Comparison of ENCODE assay signal across 40 mouse cellular contexts in the genomic region with DNA sequence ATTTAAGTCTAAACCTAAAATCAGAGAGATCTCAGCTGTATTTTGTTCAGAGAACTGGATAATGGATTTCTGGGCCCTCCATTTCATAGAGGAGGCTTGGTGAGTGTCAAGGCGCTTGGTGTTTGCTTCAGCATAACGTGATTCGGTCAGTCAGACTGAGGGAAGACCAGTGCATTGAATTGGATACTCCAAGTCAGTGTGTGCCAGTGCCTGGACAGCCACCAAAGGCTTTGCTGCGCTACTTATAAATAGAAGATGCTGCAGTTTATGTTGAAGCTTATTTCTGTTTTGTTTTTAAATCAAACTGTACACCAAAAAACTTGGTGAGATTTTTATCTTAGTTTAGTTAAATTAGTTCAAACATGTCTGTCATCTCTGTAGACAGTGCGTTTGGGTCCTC. TPM values are rescaled to one million over a fixed set of nuclear protein-coding genes. Genes with fewer than 3 reads are reported as not detected.
"Had no signal": no experiment of that assay in that cellular context is flagged by ENCODE, and none has a peak within 500 bp of the region (broad histone marks: within the 10 kb centered on the region; RNA-seq: fewer than 3 reads in every experiment).

No protein-coding gene starts in this region.

- H3K9me3 ChIP-seq: heart, embryonic 12.5 days; heart, embryonic 13.5 days; heart, embryonic 15.5 days; hindbrain, embryonic 10.5 days; hindbrain, embryonic 12.5 days; hindbrain, embryonic 13.5 days; hindbrain, embryonic 15.5 days; intestine, embryonic 15.5 days; kidney, embryonic 15.5 days had no signal

- DNase-seq: heart, postnatal 10 days; heart, postnatal 14 days; heart, postnatal 36 days; heart, postnatal 4 days; kidney, adult 11 months; kidney, adult 18-20 months; kidney, adult 2 months; kidney, adult 8-10 months; kidney, adult 9 months; kidney, postnatal 10 days; kidney, postnatal 14 days; kidney, postnatal 25 days; kidney, postnatal 36 days; kidney, postnatal 4 days; layer of hippocampus, adult 9-11 months; layer of hippocampus, postnatal 36 days had no signal

- H3K27me3 ChIP-seq: heart, embryonic 12.5 days; heart, embryonic 13.5 days; heart, embryonic 15.5 days; hindbrain, embryonic 12.5 days; hindbrain, embryonic 13.5 days; hindbrain, embryonic 15.5 days; intestine, embryonic 15.5 days; kidney, embryonic 15.5 days had no signal

- H3K4me3 ChIP-seq: heart, embryonic 12.5 days; heart, embryonic 13.5 days; heart, embryonic 15.5 days; hindbrain, embryonic 10.5 days; hindbrain, embryonic 12.5 days; hindbrain, embryonic 13.5 days; hindbrain, embryonic 15.5 days; intestine, embryonic 15.5 days; kidney, embryonic 15.5 days; layer of hippocampus, adult 2 months; left cerebral cortex, adult 2 months had no signal

- H3K4me1 ChIP-seq: heart, embryonic 15.5 days; hindbrain, embryonic 10.5 days; hindbrain, embryonic 12.5 days; hindbrain, embryonic 13.5 days; hindbrain, embryonic 15.5 days; intestine, embryonic 15.5 days; kidney, embryonic 15.5 days had no signal

- H3K27ac ChIP-seq: heart, embryonic 13.5 days; heart, embryonic 15.5 days; hindbrain, embryonic 10.5 days; hindbrain, embryonic 12.5 days; hindbrain, embryonic 13.5 days; hindbrain, embryonic 14.5 days; hindbrain, embryonic 15.5 days; hindbrain, postnatal 0 days; intestine, embryonic 15.5 days; kidney, embryonic 15.5 days; kidney, postnatal 0 days; layer of hippocampus, adult 2 months; left cerebral cortex, adult 2 months had no signal

RNA-seq across cellular contexts. Expression of a gene that starts 16.2 kb away (rescaled TPM):
- total RNA-seq: heart, postnatal 10 days; heart, postnatal 14 days; heart, postnatal 25 days; heart, postnatal 36 days; heart, postnatal 4 days; hematopoietic stem cell, adult 5-6 weeks; layer of hippocampus, adult 18-20 months; layer of hippocampus, adult 2 months; layer of hippocampus, adult 8-10 months; layer of hippocampus, postnatal 10 days; layer of hippocampus, postnatal 14 days; layer of hippocampus, postnatal 25 days; layer of hippocampus, postnatal 36 days; left cerebral cortex, adult 18-20 months; left cerebral cortex, adult 2 months had no signal
- polyA plus RNA-seq: heart, embryonic 14.5 days; hindbrain, embryonic 11.5 days had no signal
